ENCODE assay signal across 22 mouse cellular contexts in genomic region chr11:58789532-58789931, GRCm38 (mm10). TPM values are rescaled to one million over a fixed set of nuclear protein-coding genes. Genes with fewer than 3 reads are reported as not detected.
A peak's percentile ranks its signal among the peaks of the same experiment; 100 is the strongest.
DNase-seq lines count a peak whose midpoint lies in the region; ATAC-seq and TF ChIP-seq lines count a peak whose summit lies in the region.
"Had no signal": no experiment of that assay in that cellular context is flagged by ENCODE, and none has a peak within 500 bp of the region (broad histone marks: within the 10 kb centered on the region; RNA-seq: fewer than 3 reads in every experiment).

No protein-coding gene starts in this region.

- no peak overlapping the region for H3K4me3 ChIP-seq in midbrain, embryonic 14.5 days (replicated peaks; ENCODE audit: low read depth, low read length)
- no peak overlapping the region for H3K4me3 ChIP-seq in midbrain, embryonic 11.5 days (ENCODE audit: low read depth, low read length)
- H3K4me3 ChIP-seq in stomach, postnatal 0 days (ENCODE audit: low read depth, low read length), result no peak overlapping the region
- H3K4me3 ChIP-seq: forebrain, embryonic 13.5 days; lung, embryonic 15.5 days had no signal

- intact Hi-C loops in left cerebral cortex, postnatal 10 days (cut with DNase I), result no loop called here

- no peak for TF ChIP-seq CTCF in stomach, postnatal 0 days (IDR thresholded peaks at IDR 0.05; ENCODE audit: low read depth)

- H3K27ac ChIP-seq in midbrain, embryonic 14.5 days (replicated peaks; ENCODE audit: low read depth, low read length), result peak overlapping the region; percentile 41; the same call in 1 of the 2 replicates
- H3K27ac ChIP-seq in midbrain, embryonic 11.5 days (ENCODE audit: low read depth, low read length), result no peak overlapping the region
- H3K27ac ChIP-seq in stomach, postnatal 0 days (replicated peaks), result no peak overlapping the region
- H3K27ac ChIP-seq: forebrain, embryonic 13.5 days; lung, embryonic 15.5 days had no signal

- no peak for ATAC-seq in midbrain, embryonic 14.5 days (ENCODE audit: low FRiP score, low TSS enrichment)
- ATAC-seq in midbrain, embryonic 11.5 days (ENCODE audit: low FRiP score), result no peak
- peak; percentile 23 for ATAC-seq in CD4-positive, CD25-positive, alpha-beta regulatory T cell, adult 4 months
- 0 out of 2 replicates have a peak, but pooled peaks have one; percentile 29 for ATAC-seq in common myeloid progenitor, adult 5-6 weeks (replicated peaks; ENCODE audit: low read depth, poor library complexity, severe bottlenecking)
- ATAC-seq in stomach, postnatal 0 days (ENCODE audit: low FRiP score, low TSS enrichment), result peak; percentile 73; the same call in 1 of the 2 replicates
- ATAC-seq: forebrain, embryonic 13.5 days had no signal

- peak; percentile 56 for DNase-seq in midbrain, embryonic 14.5 days
- no peak for DNase-seq in midbrain, embryonic 11.5 days (ENCODE audit: low spot score, missing footprints)
- DNase-seq in stomach, postnatal 0 days (ENCODE audit: low spot score), result no peak
- DNase-seq in right cerebral cortex, postnatal 25 days, result no peak
- DNase-seq in left cerebral cortex, postnatal 10 days (ENCODE audit: extremely low spot score in 1 of 2, low spot score in 2 of 2), result no peak
- DNase-seq: adrenal gland, postnatal 10 days; cerebellum, adult 9-10 months; embryo, embryonic 11 days; kidney, adult 2 months; kidney, postnatal 36 days had no signal

- TF ChIP-seq EP300 in stomach, postnatal 0 days (optimal IDR thresholded peaks at IDR 0.05), result no peak

- no peaks in the 10 kb centered on the region for H3K9me3 ChIP-seq in midbrain, embryonic 14.5 days (ENCODE audit: control insufficient read depth, low read length)
- no peaks in the 10 kb centered on the region for H3K9me3 ChIP-seq in midbrain, embryonic 11.5 days (ENCODE audit: control insufficient read depth, low read length)
- no peaks in the 10 kb centered on the region for H3K9me3 ChIP-seq in stomach, postnatal 0 days (ENCODE audit: control insufficient read depth, low read length)
- H3K9me3 ChIP-seq: forebrain, embryonic 13.5 days; lung, embryonic 15.5 days had no signal

- H3K4me2 ChIP-seq in midbrain, embryonic 14.5 days (ENCODE audit: low read length), result peak overlapping the region; percentile 24; the same call in 1 of the 2 replicates
- no peak overlapping the region for H3K4me2 ChIP-seq in midbrain, embryonic 11.5 days
- no peak overlapping the region for H3K4me2 ChIP-seq in stomach, postnatal 0 days (replicated peaks; ENCODE audit: low read depth)
- H3K4me2 ChIP-seq: forebrain, embryonic 13.5 days; lung, embryonic 15.5 days had no signal

- no peak overlapping the region; the same call in 1 of the 2 replicates for H3K9ac ChIP-seq in midbrain, embryonic 14.5 days (replicated peaks; ENCODE audit: low read length)
- H3K9ac ChIP-seq in midbrain, embryonic 11.5 days (ENCODE audit: low read length), result no peak overlapping the region
- H3K9ac ChIP-seq in stomach, postnatal 0 days (ENCODE audit: low read length), result no peak overlapping the region
- H3K9ac ChIP-seq: forebrain, embryonic 13.5 days; lung, embryonic 15.5 days had no signal

- WGBS in midbrain, embryonic 14.5 days, result 23% methylated on average over 3 of the region's 3 CpGs
- WGBS in midbrain, embryonic 11.5 days, result 35% methylated on average over 3 of the region's 3 CpGs
- WGBS in stomach, postnatal 0 days, result 25% methylated on average over 3 of the region's 3 CpGs

- no peaks in the 10 kb centered on the region for H3K27me3 ChIP-seq in midbrain, embryonic 14.5 days (ENCODE audit: control insufficient read depth, insufficient read depth, low read length)
- H3K27me3 ChIP-seq in midbrain, embryonic 11.5 days (ENCODE audit: control insufficient read depth, insufficient read depth, low read length), result no peaks in the 10 kb centered on the region
- H3K27me3 ChIP-seq in stomach, postnatal 0 days (ENCODE audit: control insufficient read depth, insufficient read depth, low read length), result no peaks in the 10 kb centered on the region
- H3K27me3 ChIP-seq: forebrain, embryonic 13.5 days; lung, embryonic 15.5 days had no signal

- no peaks in the 10 kb centered on the region for H3K36me3 ChIP-seq in midbrain, embryonic 14.5 days (ENCODE audit: control insufficient read depth, insufficient read depth, low read length)
- H3K36me3 ChIP-seq in midbrain, embryonic 11.5 days (ENCODE audit: control insufficient read depth, insufficient read depth, low read length), result no peaks in the 10 kb centered on the region
- no peaks in the 10 kb centered on the region for H3K36me3 ChIP-seq in stomach, postnatal 0 days (ENCODE audit: control insufficient read depth, insufficient read depth, low read length)
- H3K36me3 ChIP-seq: lung, embryonic 15.5 days had no signal

- H3K4me1 ChIP-seq in midbrain, embryonic 14.5 days (ENCODE audit: control insufficient read depth, insufficient read depth, low read length), result peaks cover 4% of the 10 kb centered on the region; the same call in 1 of the 2 replicates
- no peaks in the 10 kb centered on the region for H3K4me1 ChIP-seq in midbrain, embryonic 11.5 days (ENCODE audit: control insufficient read depth, insufficient read depth, low read length)
- no peaks in the 10 kb centered on the region for H3K4me1 ChIP-seq in stomach, postnatal 0 days (replicated peaks; ENCODE audit: control insufficient read depth, insufficient read depth)

RNA-seq across cellular contexts. Expression of gene Olfr314, which starts 6.8 kb away (rescaled TPM):
- polyA plus RNA-seq in midbrain, embryonic 14.5 days (2014; fragmentation: Nextera tagmentation; extraction: Ambion mirVana), result not detected in 2 replicates
- polyA plus RNA-seq in midbrain, embryonic 11.5 days (2014; fragmentation: Nextera tagmentation; extraction: Ambion mirVana), result not detected in 2 replicates
- not detected for polyA plus RNA-seq in CD4-positive, CD25-positive, alpha-beta regulatory T cell, adult 4 months (2017; shearing (Covaris generic))
- not detected in 2 replicates for total RNA-seq in common myeloid progenitor, adult 5-6 weeks (2017)
- polyA plus RNA-seq in stomach, postnatal 0 days (2015; fragmentation: Nextera tagmentation; extraction: Ambion mirVana), result not detected in 2 replicates
- not detected for total RNA-seq in left cerebral cortex, postnatal 10 days (2021)
- total RNA-seq: adrenal gland, postnatal 10 days; ES-E14; layer of hippocampus, postnatal 25 days; left cerebral cortex, postnatal 36 days; liver, adult 2 months; megakaryocyte-erythroid progenitor cell, adult 5-6 weeks had no signal
- polyA plus RNA-seq: forebrain, embryonic 13.5 days; gonadal fat pad, adult 2 months; kidney, adult 2 months; liver, adult 2 months; lung, embryonic 15.5 days; testis, adult 2 months had no signal

RNA-seq across cellular contexts. Expression of gene Fam183b, which starts 12.2 kb away (rescaled TPM):
- 6.6 and 11.4 TPM in 2 replicates for polyA plus RNA-seq in midbrain, embryonic 14.5 days (2014; fragmentation: Nextera tagmentation; extraction: Ambion mirVana)
- polyA plus RNA-seq in midbrain, embryonic 11.5 days (2014; fragmentation: Nextera tagmentation; extraction: Ambion mirVana), result 3.6 and 5.4 TPM in 2 replicates
- under 1 TPM in 1 of 2 experiments, not detected in 1; 1.00 TPM for polyA plus RNA-seq in CD4-positive, CD25-positive, alpha-beta regulatory T cell, adult 4 months (2017; shearing (Covaris generic))
- total RNA-seq in common myeloid progenitor, adult 5-6 weeks (2017), result not detected in 2 replicates
- polyA plus RNA-seq in stomach, postnatal 0 days (2015; fragmentation: Nextera tagmentation; extraction: Ambion mirVana), result 3.1 and 3.7 TPM in 2 replicates
- 1 to 10 TPM; 1.2 to 2.2 TPM for total RNA-seq in left cerebral cortex, postnatal 10 days (2021)
- total RNA-seq: liver, adult 2 months; megakaryocyte-erythroid progenitor cell, adult 5-6 weeks had no signal
- polyA plus RNA-seq: kidney, adult 2 months; liver, adult 2 months had no signal

RNA-seq across cellular contexts. Expression of gene Olfr315, which starts 16.5 kb away (rescaled TPM):
- polyA plus RNA-seq in midbrain, embryonic 14.5 days (2014; fragmentation: Nextera tagmentation; extraction: Ambion mirVana), result not detected in 2 replicates
- polyA plus RNA-seq in midbrain, embryonic 11.5 days (2014; fragmentation: Nextera tagmentation; extraction: Ambion mirVana), result not detected in 2 replicates
- not detected for polyA plus RNA-seq in CD4-positive, CD25-positive, alpha-beta regulatory T cell, adult 4 months (2017; shearing (Covaris generic))
- total RNA-seq in common myeloid progenitor, adult 5-6 weeks (2017), result not detected in 2 replicates
- not detected in 2 replicates for polyA plus RNA-seq in stomach, postnatal 0 days (2015; fragmentation: Nextera tagmentation; extraction: Ambion mirVana)
- total RNA-seq in left cerebral cortex, postnatal 10 days (2021), result not detected
- total RNA-seq: adrenal gland, postnatal 10 days; ES-E14; layer of hippocampus, postnatal 25 days; left cerebral cortex, postnatal 36 days; liver, adult 2 months; megakaryocyte-erythroid progenitor cell, adult 5-6 weeks had no signal
- polyA plus RNA-seq: forebrain, embryonic 13.5 days; gonadal fat pad, adult 2 months; heart, embryonic 14.5 days; kidney, adult 2 months; liver, adult 2 months; lung, embryonic 15.5 days; testis, adult 2 months had no signal

RNA-seq across cellular contexts. Expression of gene Olfr313, which starts 25.3 kb away (rescaled TPM):
- not detected in 2 replicates for polyA plus RNA-seq in midbrain, embryonic 14.5 days (2014; fragmentation: Nextera tagmentation; extraction: Ambion mirVana)
- polyA plus RNA-seq in midbrain, embryonic 11.5 days (2014; fragmentation: Nextera tagmentation; extraction: Ambion mirVana), result not detected in 2 replicates
- polyA plus RNA-seq in CD4-positive, CD25-positive, alpha-beta regulatory T cell, adult 4 months (2017; shearing (Covaris generic)), result not detected
- total RNA-seq in common myeloid progenitor, adult 5-6 weeks (2017), result not detected in 2 replicates
- polyA plus RNA-seq in stomach, postnatal 0 days (2015; fragmentation: Nextera tagmentation; extraction: Ambion mirVana), result not detected in 2 replicates
- total RNA-seq in left cerebral cortex, postnatal 10 days (2021), result not detected
- total RNA-seq: adrenal gland, postnatal 10 days; ES-E14; layer of hippocampus, postnatal 25 days; left cerebral cortex, postnatal 36 days; liver, adult 2 months; megakaryocyte-erythroid progenitor cell, adult 5-6 weeks had no signal
- polyA plus RNA-seq: forebrain, embryonic 13.5 days; gonadal fat pad, adult 2 months; kidney, adult 2 months; liver, adult 2 months; lung, embryonic 15.5 days had no signal

RNA-seq across cellular contexts. Expression of gene Olfr316, which starts 37.0 kb away (rescaled TPM):
- polyA plus RNA-seq in midbrain, embryonic 14.5 days (2014; fragmentation: Nextera tagmentation; extraction: Ambion mirVana), result not detected in 2 replicates
- not detected in 2 replicates for polyA plus RNA-seq in midbrain, embryonic 11.5 days (2014; fragmentation: Nextera tagmentation; extraction: Ambion mirVana)
- not detected for polyA plus RNA-seq in CD4-positive, CD25-positive, alpha-beta regulatory T cell, adult 4 months (2017; shearing (Covaris generic))
- total RNA-seq in common myeloid progenitor, adult 5-6 weeks (2017), result not detected in 2 replicates
- polyA plus RNA-seq in stomach, postnatal 0 days (2015; fragmentation: Nextera tagmentation; extraction: Ambion mirVana), result not detected in 2 replicates
- total RNA-seq in left cerebral cortex, postnatal 10 days (2021), result under 1 TPM; 0.24 to 0.28 TPM
- total RNA-seq: adrenal gland, postnatal 10 days; ES-E14; liver, adult 2 months; megakaryocyte-erythroid progenitor cell, adult 5-6 weeks had no signal
- polyA plus RNA-seq: forebrain, embryonic 13.5 days; gonadal fat pad, adult 2 months; heart, embryonic 14.5 days; kidney, adult 2 months; liver, adult 2 months; lung, embryonic 15.5 days had no signal

Comparison
In these comparisons a context has a peak if more than half of its experiments do, and no peak if none do; other contexts are left out.
1. ATAC-seq: peak in CD4-positive, CD25-positive, alpha-beta regulatory T cell, adult 4 months (single experiment), common myeloid progenitor, adult 5-6 weeks (single experiment) and stomach, postnatal 0 days (single experiment); none in midbrain, embryonic 14.5 days (single experiment) and midbrain, embryonic 11.5 days (single experiment).